Mouse (Mus musculus) liver, embryonic 14.5 days (tissue): ENCODE results near the gene Rnase12. TPM values are rescaled to one million over a fixed set of nuclear protein-coding genes. Genes with fewer than 3 reads are reported as not detected.
A peak's percentile ranks its signal among the peaks of the same experiment; 100 is the strongest.

Experiments used
- ATAC-seq: fragments of 200-750 bp; cut with Nextera tagmentation; 2 replicates; pipeline ENCODE4 v1.8.0; 2017; ENCODE audit warnings: moderate number of reproducible peaks, mild to moderate bottlenecking, moderate library complexity; ENCODE audit not compliant: insufficient read depth
- DNase-seq, 3 experiments: peaks; one replicate each; pipeline ENCODE4 v3.0.0-alpha.2; 2012 to 2013; ENCODE audit warnings: low read depth in 3 of 3, low spot score in 3 of 3
- H3K27ac ChIP-seq: fragments of 300-500 bp; sonication (generic); 2 replicates; pipeline ENCODE4 v1.5.1; 2014; ENCODE audit warnings: moderate library complexity, mild to moderate bottlenecking, control low read depth, inconsistent platforms
- H3K27me3 ChIP-seq: fragments of 300-500 bp; sonication (generic); 2 replicates; pipeline ENCODE4 v1.6.1; 2014; ENCODE audit warnings: mild to moderate bottlenecking, low read length, moderate library complexity; ENCODE audit not compliant: control insufficient read depth, insufficient read depth
- H3K36me3 ChIP-seq: fragments of 300-500 bp; sonication (generic); replicated peaks from 2 replicates; pipeline ENCODE4 v1.6.1; 2014; ENCODE audit warnings: low read depth; ENCODE audit not compliant: control insufficient read depth, insufficient read depth
- H3K4me1 ChIP-seq, 2 experiments: fragments of 200-500 bp in 1 of 2; fragments of 300-500 bp in 1 of 2; sonication (generic) in 1 of 2; replicated peaks; 2 replicates each; pipeline ENCODE4 v1.6.1; 2012 to 2014; ENCODE audit warnings: antibody characterized with exemption in 1 of 2, inconsistent platforms in 1 of 2, low read length in 1 of 2; ENCODE audit not compliant: control insufficient read depth in 2 of 2, insufficient read depth in 2 of 2
- H3K4me2 ChIP-seq: fragments of 300-500 bp; sonication (generic); 2 replicates; pipeline ENCODE4 v1.6.1; 2014; ENCODE audit warnings: low read depth, mild to moderate bottlenecking, control low read depth, moderate library complexity
- H3K4me3 ChIP-seq, 2 experiments: fragments of 200-500 bp in 1 of 2; fragments of 300-500 bp in 1 of 2; sonication (generic) in 1 of 2; 2 replicates each; pipeline ENCODE4 v1.5.1; 2012 to 2014; ENCODE audit warnings: low read depth in 2 of 2, low read length in 2 of 2, mild to moderate bottlenecking in 2 of 2, control low read depth in 1 of 2, inconsistent platforms in 1 of 2, moderate library complexity in 1 of 2; ENCODE audit not compliant: insufficient read depth in 1 of 2
- H3K9ac ChIP-seq: fragments of 300-500 bp; sonication (generic); replicated peaks from 2 replicates; pipeline ENCODE4 v1.6.1; 2014; ENCODE audit warnings: mild to moderate bottlenecking, control low read depth, moderate library complexity
- H3K9me3 ChIP-seq: fragments of 300-500 bp; sonication (generic); 2 replicates; pipeline ENCODE4 v1.6.1; 2016; ENCODE audit warnings: low read length, mixed read lengths; ENCODE audit not compliant: control insufficient read depth
- CTCF ChIP-seq: IDR thresholded peaks from 2 replicates; pipeline ENCODE4 v1.5.1; 2016; ENCODE audit warnings: antibody characterized with exemption, low read depth, control low read depth
- EP300 ChIP-seq: IDR thresholded peaks from 2 replicates; pipeline ENCODE4 v1.6.1; 2016; ENCODE audit warnings: antibody characterized with exemption, low read depth
- WGBS: fragments of 180-500 bp; shearing (Covaris S2); extraction: QIAGEN DNeasy Blood & Tissue Kit; methylation state at CpG from one replicate; pipeline ENCODE4 v1.1.7; 2014; ENCODE audit not compliant: insufficient replicate concordance; 5-methylcytosine and 5-hydroxymethylcytosine counted together
- polyA plus RNA-seq, 2 experiments: library from polyadenylated mRNA; depleted of rRNA in 1 of 2; stranded (reverse) in 1 of 2; unstranded in 1 of 2; fragments of >200 nt; fragmentation: Nextera tagmentation in 1 of 2; extraction: Ambion mirVana in 1 of 2; gene quantifications; 2 replicates each; pipeline versions ENCODE4 v1.2.1 to v1.2.3; 2012 to 2014

Rnase12 gene
- polyA plus RNA-seq, 2 experiments, result 0.95 to 1.8 TPM

- peak overlapping the region; percentile 96 for H3K4me2 ChIP-seq
- H3K36me3 ChIP-seq, result no peaks in the 10 kb centered on the region
- H3K4me1 ChIP-seq, result peaks cover 27 to 37% of the 10 kb centered on the region in 2 experiments
- no peak for DNase-seq
- H3K27ac ChIP-seq, result peak overlapping the region; percentile 66
- TF ChIP-seq EP300 (0 out of 2 replicates have a peak, but pooled peaks have one; percentile 22), CTCF (no peak)
- peak overlapping the region; percentile 69 for H3K9ac ChIP-seq
- 0% methylated on average over 15 of the region's 15 CpGs for WGBS
- H3K27me3 ChIP-seq, result no peaks in the 10 kb centered on the region
- ATAC-seq, result no peak
- peak overlapping the region; percentile 60 to 72 for H3K4me3 ChIP-seq
- H3K9me3 ChIP-seq, result no peaks in the 10 kb centered on the region
These were observed 32.2 kb upstream of the Rnase12 start for GRCm38 (mm10) chr14:51089674-51090076.

GRCm38 (mm10) chr14:51088970-51089673, 31.7 kb upstream of the Rnase12 start:
- peak overlapping the region; percentile 73 for H3K9ac ChIP-seq
- H3K36me3 ChIP-seq, result no peaks in the 10 kb centered on the region
- H3K4me2 ChIP-seq, result peak overlapping the region; percentile 96
- ATAC-seq (peak; percentile 90), DNase-seq (peak; percentile 94 to 97 (median 94))
- TF ChIP-seq EP300 (no peak), CTCF (peak; percentile 3; the same call in 1 of the 2 replicates)
- peak overlapping the region; percentile 66 for H3K27ac ChIP-seq
- no peaks in the 10 kb centered on the region for H3K27me3 ChIP-seq
- WGBS, result under 1% methylated on average over 34 of the region's 34 CpGs
- H3K9me3 ChIP-seq, result no peaks in the 10 kb centered on the region
- H3K4me1 ChIP-seq, result peaks cover 30 to 40% of the 10 kb centered on the region in 2 experiments
- peak overlapping the region; percentile 60 to 72 for H3K4me3 ChIP-seq

GRCm38 (mm10) chr14:51088166-51088969, 30.9 kb upstream of the Rnase12 start:
- no peaks in the 10 kb centered on the region for H3K9me3 ChIP-seq
- peaks cover 32 to 40% of the 10 kb centered on the region in 2 experiments for H3K4me1 ChIP-seq
- TF ChIP-seq CTCF (no peak), EP300 (no peak)
- peak overlapping the region; percentile 96 for H3K4me2 ChIP-seq
- H3K27ac ChIP-seq, result peak overlapping the region; percentile 66
- peak overlapping the region; percentile 73 for H3K9ac ChIP-seq
- peaks cover 2% of the 10 kb centered on the region for H3K27me3 ChIP-seq
- DNase-seq, result peak; percentile 65 to 69 (median 69)
- no peaks in the 10 kb centered on the region for H3K36me3 ChIP-seq
- H3K4me3 ChIP-seq, result peak overlapping the region; percentile 60 to 72
- ATAC-seq, result peak; percentile 51
- under 1% methylated on average over 23 of the region's 23 CpGs for WGBS

- no peaks in the 10 kb centered on the region for H3K9me3 ChIP-seq
- H3K36me3 ChIP-seq, result no peaks in the 10 kb centered on the region
- DNase-seq (no peak), ATAC-seq (no peak)
- peaks cover 6% of the 10 kb centered on the region for H3K27me3 ChIP-seq
- H3K4me1 ChIP-seq, result peaks cover 32 to 43% of the 10 kb centered on the region in 2 experiments
- peak overlapping the region in 1 of 2 experiments; percentile 60; a peak in 3 of 4 replicates for H3K4me3 ChIP-seq
- H3K4me2 ChIP-seq, result peak overlapping the region; percentile 96
- H3K9ac ChIP-seq, result no peak overlapping the region
- H3K27ac ChIP-seq, result no peak overlapping the region
- WGBS, result 14% methylated on average over 9 of the region's 9 CpGs
- TF ChIP-seq EP300, result no peak
These were observed 30.3 kb upstream of the Rnase12 start for GRCm38 (mm10) chr14:51087762-51088161.

GRCm38 (mm10) chr14:51085911-51086310, 28.4 kb upstream of the Rnase12 start:
- no peak overlapping the region for H3K4me2 ChIP-seq
- no peak overlapping the region for H3K27ac ChIP-seq
- DNase-seq, result no peak
- H3K4me1 ChIP-seq, result peaks cover 25 to 34% of the 10 kb centered on the region in 2 experiments
- WGBS, result 63% methylated on average over 4 of the region's 4 CpGs
- peaks cover 6% of the 10 kb centered on the region for H3K27me3 ChIP-seq
- no peak for ATAC-seq
- H3K9me3 ChIP-seq, result no peaks in the 10 kb centered on the region
- H3K36me3 ChIP-seq, result no peaks in the 10 kb centered on the region
- no peak for TF ChIP-seq CTCF
- TF ChIP-seq EP300, result no peak
- no peak overlapping the region for H3K4me3 ChIP-seq
- no peak overlapping the region for H3K9ac ChIP-seq
